Mouse (Mus musculus): Measurements from ENCODE around the gene Taok1. TPM values are rescaled to one million over a fixed set of nuclear protein-coding genes. Genes with fewer than 3 reads are reported as not detected.

Gene Taok1
- polyA plus RNA-seq, 1 experiment from 2014 or later, result 14.8 TPM

GRCm38 (mm10) chr11:77514281-77514831 lies 93.3 kb downstream of the Taok1 start:
- H3K27ac ChIP-seq (ENCODE audit: low read length), result peak overlapping the region; percentile 61; the same call in 1 of the 2 replicates
- H3K36me3 ChIP-seq (ENCODE audit: control insufficient read depth, insufficient read depth, low read length), result no peaks in the 10 kb centered on the region
- peak overlapping the region; percentile 98 for H3K4me2 ChIP-seq (ENCODE audit: low read depth, low read length)
- H3K27me3 ChIP-seq (ENCODE audit: control insufficient read depth, insufficient read depth, low read depth, low read length), result peaks cover 8% of the 10 kb centered on the region; the same call in 1 of the 2 replicates
- peak overlapping the region; percentile 80 for H3K4me3 ChIP-seq (ENCODE audit: low read length)
- peak overlapping the region; percentile 76 for H3K9ac ChIP-seq (ENCODE audit: low read length)
- H3K4me1 ChIP-seq (replicated peaks; ENCODE audit: control insufficient read depth, insufficient read depth, low read length), result peaks cover 36% of the 10 kb centered on the region
- no peak for ATAC-seq (ENCODE audit: low read depth)
- WGBS, result 13% methylated on average over 19 of the region's 19 CpGs
- H3K9me3 ChIP-seq (ENCODE audit: control insufficient read depth, low read length), result no peaks in the 10 kb centered on the region

- Histone ChIP-seq H3K4me2 (ENCODE audit: low read depth, low read length) (peak overlapping the region; percentile 98), H3K27ac (ENCODE audit: low read length) (peak overlapping the region; percentile 66), H3K4me1 (replicated peaks; ENCODE audit: control insufficient read depth, insufficient read depth, low read length) (peaks cover 36% of the 10 kb centered on the region), H3K36me3 (ENCODE audit: control insufficient read depth, insufficient read depth, low read length) (no peaks in the 10 kb centered on the region), H3K9me3 (ENCODE audit: control insufficient read depth, low read length) (no peaks in the 10 kb centered on the region), H3K4me3 (ENCODE audit: low read length) (peak overlapping the region; percentile 80), H3K9ac (ENCODE audit: low read length) (peak overlapping the region; percentile 76), H3K27me3 (ENCODE audit: control insufficient read depth, insufficient read depth, low read depth, low read length) (peaks cover 8% of the 10 kb centered on the region; the same call in 1 of the 2 replicates)
- WGBS, result 10% methylated on average over 10 of the region's 10 CpGs
- peak; percentile 4; the same call in 1 of the 2 replicates for ATAC-seq (ENCODE audit: low read depth)
These were observed 93.8 kb downstream of the Taok1 start for GRCm38 (mm10) chr11:77513811-77514170.

GRCm38 (mm10) chr11:77512891-77513810 lies 94.5 kb downstream of the Taok1 start:
- ATAC-seq (ENCODE audit: low read depth), result peak; percentile 80
- H3K4me2 ChIP-seq (ENCODE audit: low read depth, low read length), result peak overlapping the region; percentile 98
- peaks cover 8% of the 10 kb centered on the region; the same call in 1 of the 2 replicates for H3K27me3 ChIP-seq (ENCODE audit: control insufficient read depth, insufficient read depth, low read depth, low read length)
- H3K36me3 ChIP-seq (ENCODE audit: control insufficient read depth, insufficient read depth, low read length), result no peaks in the 10 kb centered on the region
- H3K9ac ChIP-seq (ENCODE audit: low read length), result peak overlapping the region; percentile 83
- H3K4me1 ChIP-seq (replicated peaks; ENCODE audit: control insufficient read depth, insufficient read depth, low read length), result peaks cover 41% of the 10 kb centered on the region
- WGBS, result under 1% methylated on average over 60 of the region's 84 CpGs
- peak overlapping the region; percentile 80 for H3K4me3 ChIP-seq (ENCODE audit: low read length)
- H3K27ac ChIP-seq (ENCODE audit: low read length), result peak overlapping the region; percentile 86
- no peaks in the 10 kb centered on the region for H3K9me3 ChIP-seq (ENCODE audit: control insufficient read depth, low read length)

GRCm38 (mm10) chr11:77511336-77511735 lies 96.3 kb downstream of the Taok1 start:
- Histone ChIP-seq H3K4me1 (replicated peaks; ENCODE audit: control insufficient read depth, insufficient read depth, low read length) (peaks cover 41% of the 10 kb centered on the region), H3K36me3 (ENCODE audit: control insufficient read depth, insufficient read depth, low read length) (peaks cover 2% of the 10 kb centered on the region; the same call in 1 of the 2 replicates), H3K27ac (ENCODE audit: low read length) (no peak overlapping the region), H3K9ac (ENCODE audit: low read length) (no peak overlapping the region), H3K9me3 (ENCODE audit: control insufficient read depth, low read length) (no peaks in the 10 kb centered on the region), H3K4me2 (ENCODE audit: low read depth, low read length) (no peak overlapping the region), H3K27me3 (ENCODE audit: control insufficient read depth, insufficient read depth, low read depth, low read length) (peaks cover 8% of the 10 kb centered on the region; the same call in 1 of the 2 replicates), H3K4me3 (ENCODE audit: low read length) (no peak overlapping the region)
- ATAC-seq (ENCODE audit: low read depth), result no peak
- 71% methylated on average over 5 of the region's 5 CpGs for WGBS

GRCm38 (mm10) chr11:77508068-77509021 lies 99.3 kb downstream of the Taok1 start:
- peaks cover 24% of the 10 kb centered on the region for H3K36me3 ChIP-seq (ENCODE audit: control insufficient read depth, insufficient read depth, low read length)
- peak overlapping the region; percentile 46 for H3K4me3 ChIP-seq (ENCODE audit: low read length)
- no peaks in the 10 kb centered on the region for H3K27me3 ChIP-seq (ENCODE audit: control insufficient read depth, insufficient read depth, low read depth, low read length)
- H3K4me2 ChIP-seq (ENCODE audit: low read depth, low read length), result peak overlapping the region; percentile 88
- peak; percentile 66 for ATAC-seq (ENCODE audit: low read depth)
- H3K9me3 ChIP-seq (ENCODE audit: control insufficient read depth, low read length), result no peaks in the 10 kb centered on the region
- peaks cover 16% of the 10 kb centered on the region for H3K4me1 ChIP-seq (replicated peaks; ENCODE audit: control insufficient read depth, insufficient read depth, low read length)
- peak overlapping the region; percentile 66 for H3K9ac ChIP-seq (ENCODE audit: low read length)
- 20% methylated on average over 48 of the region's 49 CpGs for WGBS
- no peak overlapping the region for H3K27ac ChIP-seq (ENCODE audit: low read length)

GRCm38 (mm10) chr11:77507426-77507825 lies 100.2 kb downstream of the Taok1 start:
- WGBS, result 61% methylated on average over 4 of the region's 4 CpGs

GRCm38 (mm10) chr11:77506941-77507340 lies 100.7 kb downstream of the Taok1 start:
- no peak for ATAC-seq (ENCODE audit: low read depth)
- Histone ChIP-seq H3K4me2 (ENCODE audit: low read depth, low read length) (no peak overlapping the region), H3K36me3 (ENCODE audit: control insufficient read depth, insufficient read depth, low read length) (peaks cover 26% of the 10 kb centered on the region), H3K27me3 (ENCODE audit: control insufficient read depth, insufficient read depth, low read depth, low read length) (no peaks in the 10 kb centered on the region), H3K4me3 (ENCODE audit: low read length) (no peak overlapping the region), H3K4me1 (replicated peaks; ENCODE audit: control insufficient read depth, insufficient read depth, low read length) (peaks cover 11% of the 10 kb centered on the region), H3K9ac (ENCODE audit: low read length) (no peak overlapping the region), H3K27ac (ENCODE audit: low read length) (no peak overlapping the region), H3K9me3 (ENCODE audit: control insufficient read depth, low read length) (no peaks in the 10 kb centered on the region)
- WGBS, result 84% methylated on average over 6 of the region's 6 CpGs

More at GRCm38 (mm10) chr11:77507426-77507825, 100.2 kb downstream of the Taok1 start:
- H3K4me3 ChIP-seq (ENCODE audit: low read length), result no peak overlapping the region
- no peak overlapping the region for H3K9ac ChIP-seq (ENCODE audit: low read length)
- H3K27ac ChIP-seq (ENCODE audit: low read length), result no peak overlapping the region
- peaks cover 15% of the 10 kb centered on the region for H3K4me1 ChIP-seq (replicated peaks; ENCODE audit: control insufficient read depth, insufficient read depth, low read length)
- no peak overlapping the region for H3K4me2 ChIP-seq (ENCODE audit: low read depth, low read length)
- no peaks in the 10 kb centered on the region for H3K9me3 ChIP-seq (ENCODE audit: control insufficient read depth, low read length)
- ATAC-seq (ENCODE audit: low read depth), result no peak
- no peaks in the 10 kb centered on the region for H3K27me3 ChIP-seq (ENCODE audit: control insufficient read depth, insufficient read depth, low read depth, low read length)
- H3K36me3 ChIP-seq (ENCODE audit: control insufficient read depth, insufficient read depth, low read length), result peaks cover 26% of the 10 kb centered on the region

GRCm38 (mm10) chr11:77506273-77506672 lies 101.3 kb downstream of the Taok1 start:
- no peak overlapping the region for H3K9ac ChIP-seq (ENCODE audit: low read length)
- H3K9me3 ChIP-seq (ENCODE audit: control insufficient read depth, low read length), result no peaks in the 10 kb centered on the region
- no peaks in the 10 kb centered on the region for H3K27me3 ChIP-seq (ENCODE audit: control insufficient read depth, insufficient read depth, low read depth, low read length)
- no peak overlapping the region for H3K4me3 ChIP-seq (ENCODE audit: low read length)
- H3K27ac ChIP-seq (ENCODE audit: low read length), result no peak overlapping the region
- H3K4me2 ChIP-seq (ENCODE audit: low read depth, low read length), result no peak overlapping the region
- peaks cover 26% of the 10 kb centered on the region for H3K36me3 ChIP-seq (ENCODE audit: control insufficient read depth, insufficient read depth, low read length)
- peaks cover 6% of the 10 kb centered on the region for H3K4me1 ChIP-seq (replicated peaks; ENCODE audit: control insufficient read depth, insufficient read depth, low read length)
- WGBS, result 84% methylated on average over 14 of the region's 14 CpGs
- no peak for ATAC-seq (ENCODE audit: low read depth)
